Mouse (Mus musculus) MEL (cell line): ENCODE data around the gene Cyp27a1. TPM values are rescaled to one million over a fixed set of nuclear protein-coding genes. Genes with fewer than 3 reads are reported as not detected.

Experiments
- DNase-seq: peaks from one replicate; pipeline ENCODE4 v3.0.0; 2011; ENCODE audit warnings: low read depth, low spot score
- H3K27ac ChIP-seq: 2 replicates; pipeline ENCODE4 v1.5.1; 2012; ENCODE audit warnings: low read depth, mild to moderate bottlenecking, control low read depth, low read length, moderate library complexity; ENCODE audit not compliant: control insufficient read depth
- H3K27me3 ChIP-seq, 2 experiments: fragments of 150-350 bp in 1 of 2; sonication (generic) in 1 of 2; 2 replicates each; pipeline ENCODE4 v1.6.1; 2012; ENCODE audit warnings: low read length in 2 of 2, mild to moderate bottlenecking in 2 of 2, improper control_type of control experiment in 1 of 2, moderate library complexity in 1 of 2; ENCODE audit not compliant: insufficient read depth in 2 of 2, control insufficient read depth in 1 of 2
- H3K36me3 ChIP-seq, 2 experiments: 2 replicates each; pipeline ENCODE4 v1.6.1; 2012 to 2014; ENCODE audit warnings: low read length in 2 of 2, improper control_type of control experiment in 1 of 2, inconsistent platforms in 1 of 2, mild to moderate bottlenecking in 1 of 2; ENCODE audit not compliant: insufficient read depth in 2 of 2, control insufficient read depth in 1 of 2
- H3K4me1 ChIP-seq, 2 experiments: fragments of 150-350 bp in 1 of 2; sonication (generic) in 1 of 2; 2 replicates each; pipeline ENCODE4 v1.6.1; 2012; ENCODE audit warnings: low read length in 2 of 2, improper control_type of control experiment in 1 of 2, mild to moderate bottlenecking in 1 of 2; ENCODE audit not compliant: insufficient read depth in 2 of 2, control insufficient read depth in 1 of 2
- H3K4me3 ChIP-seq, 2 experiments: fragments of 150-350 bp in 1 of 2; sonication (generic) in 1 of 2; 2 replicates each; pipeline ENCODE4 v1.5.1; 2012; ENCODE audit warnings: low read depth in 2 of 2, low read length in 2 of 2, mild to moderate bottlenecking in 2 of 2, moderate library complexity in 2 of 2, control low read depth in 1 of 2, improper control_type of control experiment in 1 of 2; ENCODE audit not compliant: control insufficient read depth in 1 of 2, insufficient read depth in 1 of 2
- H3K79me2 ChIP-seq: 2 replicates; pipeline ENCODE4 v1.6.1; 2012; ENCODE audit warnings: mild to moderate bottlenecking, low read length, moderate library complexity; ENCODE audit not compliant: control insufficient read depth, poor library complexity, insufficient read depth
- H3K9ac ChIP-seq: 2 replicates; pipeline ENCODE4 v1.6.1; 2012; ENCODE audit warnings: low read depth, mild to moderate bottlenecking, control low read depth, low read length, moderate library complexity; ENCODE audit not compliant: control insufficient read depth, poor library complexity, severe bottlenecking
- H3K9me3 ChIP-seq: fragments of 150-350 bp; sonication (generic); replicated peaks from 2 replicates; pipeline ENCODE4 v1.6.1; 2012; ENCODE audit warnings: mild to moderate bottlenecking, low read length, improper control_type of control experiment, moderate library complexity; ENCODE audit not compliant: insufficient read depth
- BHLHE40 ChIP-seq: IDR thresholded peaks from 2 replicates; pipeline ENCODE4 v1.6.1; 2012; ENCODE audit warnings: low read depth, mild to moderate bottlenecking, inconsistent platforms, low read length, improper control_type of control experiment, borderline replicate concordance
- CHD1 ChIP-seq: IDR thresholded peaks from 2 replicates; pipeline ENCODE4 v1.6.1; 2012; ENCODE audit warnings: low read depth, mild to moderate bottlenecking, inconsistent platforms, low read length, improper control_type of control experiment
- CHD2 ChIP-seq: IDR thresholded peaks from 2 replicates; pipeline ENCODE4 v1.6.1; 2011; ENCODE audit warnings: low read length, improper control_type of control experiment
- CTCF ChIP-seq, 3 experiments: IDR thresholded peaks in 2 of 3; conservative IDR thresholded peaks in 1 of 3; 2 replicates each; pipeline ENCODE4 v1.5.1; 2011 to 2012; ENCODE audit warnings: low read length in 3 of 3, low read depth in 2 of 3, mild to moderate bottlenecking in 2 of 3, improper control_type of control experiment in 1 of 3, inconsistent platforms in 1 of 3, mixed read lengths in 1 of 3, moderate library complexity in 1 of 3; ENCODE audit not compliant: control insufficient read depth in 1 of 3, insufficient read depth in 1 of 3, poor library complexity in 1 of 3, severe bottlenecking in 1 of 3
- E2F4 ChIP-seq: IDR thresholded peaks from 2 replicates; pipeline ENCODE4 v1.6.1; 2011; ENCODE audit warnings: low read depth, low read length, improper control_type of control experiment, borderline replicate concordance
- EP300 ChIP-seq, 2 experiments: IDR thresholded peaks; 2 replicates each; pipeline ENCODE4 v1.6.1; 2011; ENCODE audit warnings: improper control_type of control experiment in 2 of 2, low read length in 2 of 2, low read depth in 1 of 2, mild to moderate bottlenecking in 1 of 2
- ETS1 ChIP-seq: IDR thresholded peaks from 2 replicates; pipeline ENCODE4 v1.6.1; 2012; ENCODE audit warnings: low read depth, mild to moderate bottlenecking, inconsistent platforms, low read length, improper control_type of control experiment, moderate library complexity
- GABPA ChIP-seq: IDR thresholded peaks from 2 replicates; pipeline ENCODE4 v1.6.1; 2012; ENCODE audit warnings: low read depth, mild to moderate bottlenecking, inconsistent platforms, low read length, improper control_type of control experiment, moderate library complexity
- GATA1 ChIP-seq: IDR thresholded peaks from 2 replicates; pipeline ENCODE4 v1.6.1; 2011; ENCODE audit warnings: low read depth, low read length, improper control_type of control experiment
- HCFC1 ChIP-seq: IDR thresholded peaks from 2 replicates; pipeline ENCODE4 v1.6.1; 2012; ENCODE audit warnings: low read depth, mild to moderate bottlenecking, inconsistent platforms, low read length, improper control_type of control experiment, moderate library complexity
- JUND ChIP-seq: IDR thresholded peaks from 2 replicates; pipeline ENCODE4 v1.6.1; 2011; ENCODE audit warnings: low read depth, mild to moderate bottlenecking, improper control_type of control experiment, low read length
- KAT2A ChIP-seq: conservative IDR thresholded peaks from 2 replicates; pipeline ENCODE4 v1.6.1; 2012; ENCODE audit warnings: low read depth, low read length, improper control_type of control experiment, inconsistent platforms
- MAFK ChIP-seq: IDR thresholded peaks from 2 replicates; pipeline ENCODE4 v1.6.1; 2011; ENCODE audit warnings: low read depth, mild to moderate bottlenecking, low read length, improper control_type of control experiment, borderline replicate concordance
- MAX ChIP-seq: IDR thresholded peaks from 2 replicates; pipeline ENCODE4 v1.6.1; 2011; ENCODE audit warnings: low read length, improper control_type of control experiment
- MAZ ChIP-seq: IDR thresholded peaks from 2 replicates; pipeline ENCODE4 v1.6.1; 2012; ENCODE audit warnings: low read depth, mild to moderate bottlenecking, inconsistent platforms, low read length, improper control_type of control experiment
- MEF2A ChIP-seq: IDR thresholded peaks from 2 replicates; pipeline ENCODE4 v1.6.1; 2014; ENCODE audit warnings: low read depth, mild to moderate bottlenecking, inconsistent platforms, low read length, improper control_type of control experiment; ENCODE audit not compliant: poor library complexity, insufficient replicate concordance, severe bottlenecking; ENCODE audit errors: extremely low read depth
- MXI1 ChIP-seq: IDR thresholded peaks from 2 replicates; pipeline ENCODE4 v1.6.1; 2011; ENCODE audit warnings: mild to moderate bottlenecking, low read depth, low read length, improper control_type of control experiment
- MYB ChIP-seq: IDR thresholded peaks from 2 replicates; pipeline ENCODE4 v1.6.1; 2011; ENCODE audit warnings: mild to moderate bottlenecking, low read depth, low read length, improper control_type of control experiment
- MYC ChIP-seq: IDR thresholded peaks from 2 replicates; pipeline ENCODE4 v1.6.1; 2011; ENCODE audit warnings: low read depth, mild to moderate bottlenecking, low read length, improper control_type of control experiment, moderate library complexity
- NELFE ChIP-seq: IDR thresholded peaks from 2 replicates; pipeline ENCODE4 v1.6.1; 2011; ENCODE audit warnings: low read depth, low read length, improper control_type of control experiment
- NRF1 ChIP-seq: IDR thresholded peaks from 2 replicates; pipeline ENCODE4 v1.6.1; 2014; ENCODE audit warnings: low read depth, mild to moderate bottlenecking, inconsistent platforms, low read length, improper control_type of control experiment, moderate library complexity; ENCODE audit not compliant: poor library complexity, insufficient read depth, severe bottlenecking
- POLR2A ChIP-seq, 2 experiments: IDR thresholded peaks; 2 replicates each; pipeline ENCODE4 v1.6.1; 2011 to 2012; ENCODE audit warnings: low read length in 2 of 2, mild to moderate bottlenecking in 2 of 2, control low read depth in 1 of 2, improper control_type of control experiment in 1 of 2, low read depth in 1 of 2, moderate library complexity in 1 of 2; ENCODE audit not compliant: control insufficient read depth in 1 of 2, insufficient read depth in 1 of 2, poor library complexity in 1 of 2
- POLR2AphosphoS2 ChIP-seq: IDR thresholded peaks from 2 replicates; pipeline ENCODE4 v1.6.1; 2011; ENCODE audit warnings: low read length, improper control_type of control experiment
- POLR2AphosphoS5 ChIP-seq: IDR thresholded peaks from 2 replicates; pipeline ENCODE4 v1.6.1; 2012; ENCODE audit warnings: low read depth, borderline replicate concordance, mild to moderate bottlenecking, inconsistent platforms, low read length, moderate library complexity, mixed read lengths
- RAD21 ChIP-seq: IDR thresholded peaks from 2 replicates; pipeline ENCODE4 v1.6.1; 2011; ENCODE audit warnings: mild to moderate bottlenecking, low read depth, low read length, improper control_type of control experiment
- RCOR1 ChIP-seq: IDR thresholded peaks from 2 replicates; pipeline ENCODE4 v1.6.1; 2012; ENCODE audit warnings: low read depth, mild to moderate bottlenecking, inconsistent platforms, low read length, improper control_type of control experiment
- SIN3A ChIP-seq: IDR thresholded peaks from 2 replicates; pipeline ENCODE4 v1.6.1; 2012; ENCODE audit warnings: low read length, improper control_type of control experiment, inconsistent platforms
- SMC3 ChIP-seq: IDR thresholded peaks from 2 replicates; pipeline ENCODE4 v1.6.1; 2011; ENCODE audit warnings: low read depth, low read length, improper control_type of control experiment
- TAL1 ChIP-seq: IDR thresholded peaks from 2 replicates; pipeline ENCODE4 v1.6.1; 2012; ENCODE audit warnings: mild to moderate bottlenecking, inconsistent platforms, low read length, moderate library complexity, mixed read lengths
- TBP ChIP-seq: IDR thresholded peaks from 2 replicates; pipeline ENCODE4 v1.8.0; 2011; ENCODE audit warnings: low read depth, low read length, improper control_type of control experiment
- TCF12 ChIP-seq: IDR thresholded peaks from 2 replicates; pipeline ENCODE4 v1.6.1; 2014; ENCODE audit warnings: low read depth, mild to moderate bottlenecking, inconsistent platforms, low read length, improper control_type of control experiment, moderate library complexity
- UBTF ChIP-seq: IDR thresholded peaks from 2 replicates; pipeline ENCODE4 v1.6.1; 2012; ENCODE audit warnings: low read depth, mild to moderate bottlenecking, inconsistent platforms, low read length, improper control_type of control experiment, moderate library complexity, borderline replicate concordance; ENCODE audit not compliant: insufficient read depth
- USF1 ChIP-seq: IDR thresholded peaks from 2 replicates; pipeline ENCODE4 v1.6.1; 2014; ENCODE audit warnings: low read depth, mild to moderate bottlenecking, inconsistent platforms, low read length, improper control_type of control experiment, moderate library complexity
- USF2 ChIP-seq, 2 experiments: IDR thresholded peaks; 2 replicates each; pipeline ENCODE4 v1.6.1; 2011 to 2012; ENCODE audit warnings: improper control_type of control experiment in 2 of 2, low read length in 2 of 2, borderline replicate concordance in 1 of 2, inconsistent platforms in 1 of 2, low read depth in 1 of 2, mild to moderate bottlenecking in 1 of 2; ENCODE audit not compliant: insufficient read depth in 1 of 2
- ZC3H11A ChIP-seq: IDR thresholded peaks from 2 replicates; pipeline ENCODE4 v1.6.1; 2012; ENCODE audit warnings: low read depth, mild to moderate bottlenecking, inconsistent platforms, low read length, improper control_type of control experiment
- ZKSCAN1 ChIP-seq: IDR thresholded peaks from 2 replicates; pipeline ENCODE4 v1.6.1; 2012; ENCODE audit warnings: low read depth, mild to moderate bottlenecking, inconsistent platforms, low read length, improper control_type of control experiment, moderate library complexity
- ZMIZ1 ChIP-seq: IDR thresholded peaks from 2 replicates; pipeline ENCODE4 v1.6.1; 2012; ENCODE audit warnings: low read depth, mild to moderate bottlenecking, inconsistent platforms, low read length, improper control_type of control experiment, moderate library complexity
- ZNF384 ChIP-seq: IDR thresholded peaks from 2 replicates; pipeline ENCODE4 v1.6.1; 2012; ENCODE audit warnings: low read depth, mild to moderate bottlenecking, inconsistent platforms, low read length, improper control_type of control experiment
- polyA plus RNA-seq, 2 experiments: library from polyadenylated mRNA; stranded (reverse) in 1 of 2; unstranded in 1 of 2; fragments of >175 nt in 1 of 2; fragments of >200 nt in 1 of 2; gene quantifications; 2 replicates each; pipeline versions ENCODE4 v1.2.1 to v1.2.4; 2012; ENCODE audit warnings: low replicate concordance in 2 of 2, low read depth in 1 of 2; ENCODE audit not compliant: insufficient read length in 2 of 2, insufficient read depth in 1 of 2, missing spikeins in 1 of 2
- total RNA-seq: library from RNA; depleted of rRNA; stranded (reverse); fragments of 300-350 nt; gene quantifications from 2 replicates; pipeline ENCODE4 v1.2.3, GENCODE M21; 2012

Cyp27a1 gene
- total and polyA plus RNA-seq, 3 experiments = not detected

GRCm38 (mm10) chr1:74726674-74727073 lies 13.3 kb downstream of the Cyp27a1 start:
- Histone ChIP-seq H3K27ac (no peak overlapping the region), H3K79me2 (no peaks in the 10 kb centered on the region), H3K4me1 (peaks cover 0 to 17% of the 10 kb centered on the region in 2 experiments; a peak in 2 of 4 replicates), H3K4me3 (no peak overlapping the region), H3K36me3 (peaks cover 0 to 15% of the 10 kb centered on the region in 2 experiments; a peak in 2 of 4 replicates), H3K27me3 (no peaks in the 10 kb centered on the region), H3K9ac (no peak overlapping the region), H3K9me3 (no peaks in the 10 kb centered on the region)
- DNase-seq = peak; percentile 70
- TF ChIP-seq ZC3H11A (no peak), TCF12 (no peak), ETS1 (peak; percentile 81), POLR2A (IDR thresholded peaks at IDR 0.05; ENCODE audit: control insufficient read depth in 1 of 2, insufficient read depth in 1 of 2, low read depth in 1 of 2, low read length in 2 of 2, poor library complexity in 1 of 2) (no peak), MXI1 (no peak), USF1 (peak; percentile 92), MAFK (no peak), EP300 (IDR thresholded peaks at IDR 0.05; ENCODE audit: low read depth in 1 of 2, low read length in 2 of 2) (peak in 1 of 2 experiments; percentile 42; a peak in 1 of 4 replicates), ZNF384 (no peak), JUND (peak; percentile 90), GABPA (no peak), TBP (no peak), E2F4 (no peak), NELFE (no peak), MYB (no peak), MEF2A (no peak), USF2 (IDR thresholded peaks at IDR 0.05; ENCODE audit: borderline replicate concordance in 1 of 2, insufficient read depth in 1 of 2, low read depth in 1 of 2, low read length in 2 of 2) (peak in 1 of 2 experiments; percentile 69; a peak in 2 of 4 replicates), KAT2A (no peak), CTCF (IDR thresholded peaks at IDR 0.05 in 2 of 3, conservative IDR thresholded peaks at IDR 0.05 in 1 of 3; ENCODE audit: control insufficient read depth in 1 of 3, insufficient read depth in 1 of 3, low read depth in 2 of 3, low read length in 3 of 3, poor library complexity in 1 of 3, severe bottlenecking in 1 of 3) (no peak), POLR2AphosphoS5 (no peak), POLR2AphosphoS2 (no peak), BHLHE40 (peak; percentile 86), ZMIZ1 (no peak), UBTF (no peak), MYC (no peak), SIN3A (peak; percentile 41; the same call in 1 of the 2 replicates), CHD1 (no peak), MAZ (no peak), ZKSCAN1 (no peak), CHD2 (no peak), GATA1 (no peak; the same call in 1 of the 2 replicates), RAD21 (no peak), MAX (peak; percentile 87), NRF1 (no peak), HCFC1 (no peak), SMC3 (no peak), TAL1 (no peak), RCOR1 (peak; percentile 73)
